Comparison of ENCODE assay signal across 29 mouse cellular contexts in the genomic region with DNA sequence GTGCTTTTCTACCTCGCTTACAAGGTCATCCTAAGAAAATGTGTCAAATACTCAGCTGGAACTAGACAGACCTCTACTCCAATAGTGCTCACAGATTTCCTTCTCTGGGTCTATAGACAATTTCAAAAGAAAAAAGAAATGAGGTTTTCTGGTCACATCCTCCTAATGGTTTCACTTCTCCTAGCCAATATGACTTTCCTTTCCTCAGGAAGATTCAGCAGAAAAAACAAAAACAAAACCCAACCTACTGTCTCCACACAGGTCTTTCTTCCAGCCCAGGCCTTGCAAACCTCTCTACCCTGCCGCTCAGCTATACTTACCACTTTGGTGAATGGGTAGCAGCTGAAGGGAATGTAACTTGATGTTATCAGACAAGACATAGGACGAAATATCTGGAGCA. TPM values are rescaled to one million over a fixed set of nuclear protein-coding genes. Genes with fewer than 3 reads are reported as not detected.
DNase-seq lines count a peak whose midpoint lies in the region; ATAC-seq lines count a peak whose summit lies in the region.
"Had no signal": no experiment of that assay in that cellular context is flagged by ENCODE, and none has a peak within 500 bp of the region (broad histone marks: within the 10 kb centered on the region; RNA-seq: fewer than 3 reads in every experiment).

No protein-coding gene starts in this region.

- ATAC-seq in granulocyte monocyte progenitor cell, adult 5-6 weeks (replicated peaks; ENCODE audit: poor library complexity, severe bottlenecking) = peak; percentile 53
- ATAC-seq: forebrain, embryonic 13.5 days; inflammation-experienced regulatory T-cells, adult 6 months; midbrain, embryonic 15.5 days had no signal

- no peaks in the 10 kb centered on the region for H3K27me3 ChIP-seq in heart, embryonic 10.5 days (ENCODE audit: insufficient read depth, poor library complexity, severe bottlenecking)
- no peaks in the 10 kb centered on the region; the same call in 1 of the 2 replicates for H3K27me3 ChIP-seq in splenic B cell, adult 2 months (ENCODE audit: control insufficient read depth, insufficient read depth, low read length, poor library complexity, severe bottlenecking)
- H3K27me3 ChIP-seq: embryonic facial prominence, embryonic 15.5 days; forebrain, embryonic 13.5 days; hindbrain, embryonic 15.5 days; kidney, embryonic 15.5 days; limb, embryonic 12.5 days; midbrain, embryonic 15.5 days had no signal

- peaks cover 36% of the 10 kb centered on the region for H3K36me3 ChIP-seq in heart, embryonic 10.5 days
- peaks cover 13% of the 10 kb centered on the region for H3K36me3 ChIP-seq in splenic B cell, adult 2 months (ENCODE audit: control insufficient read depth, insufficient read depth, low read length, poor library complexity, severe bottlenecking)

- H3K27ac ChIP-seq in heart, embryonic 10.5 days = no peak overlapping the region
- H3K27ac ChIP-seq: embryonic facial prominence, embryonic 15.5 days; forebrain, embryonic 13.5 days; hindbrain, embryonic 10.5 days; hindbrain, embryonic 15.5 days; kidney, embryonic 15.5 days; left cerebral cortex, adult 2 months; limb, embryonic 12.5 days; midbrain, embryonic 15.5 days; stomach, postnatal 0 days had no signal

- WGBS in heart, embryonic 10.5 days = 90% methylated on average over 3 of the region's 3 CpGs

- peaks cover 2% of the 10 kb centered on the region; the same call in 1 of the 2 replicates for H3K4me1 ChIP-seq in heart, embryonic 10.5 days
- H3K4me1 ChIP-seq: kidney, embryonic 15.5 days had no signal

- H3K9me3 ChIP-seq in heart, embryonic 10.5 days = no peaks in the 10 kb centered on the region
- H3K9me3 ChIP-seq: embryonic facial prominence, embryonic 15.5 days; forebrain, embryonic 13.5 days; hindbrain, embryonic 10.5 days; hindbrain, embryonic 15.5 days; kidney, embryonic 15.5 days; limb, embryonic 12.5 days; midbrain, embryonic 15.5 days had no signal

- DNase-seq in heart, adult 8-10 months (ENCODE audit: low spot score) = peak; percentile 16
- no peak for DNase-seq in heart, embryonic 10.5 days (ENCODE audit: low spot score)
- peak; percentile 16 to 18 for DNase-seq in B cell, adult 2 months
- DNase-seq in splenic B cell, adult 2 months (ENCODE audit: low read depth, low spot score) = peak; percentile 25
- DNase-seq in c-Kit-positive CD71-positive TER-119-positive erythroid progenitor cells, embryonic 14.5 days (ENCODE audit: low spot score) = no peak
- DNase-seq in right cerebral cortex, adult 2 months (ENCODE audit: low spot score in 2 of 2) = no peak
- DNase-seq: adrenal gland, adult 8-10 months; cerebellum, adult 18-20 months; cerebellum, postnatal 10 days; gastrocnemius, postnatal 14 days; heart, postnatal 14 days; kidney, adult 18-20 months; kidney, postnatal 25 days; lung, postnatal 36 days; right cerebral cortex, postnatal 4 days; thymus, adult 18-20 months; thymus, postnatal 25 days had no signal

- no peak overlapping the region for H3K4me3 ChIP-seq in heart, embryonic 10.5 days
- H3K4me3 ChIP-seq: embryonic facial prominence, embryonic 15.5 days; forebrain, embryonic 13.5 days; hindbrain, embryonic 10.5 days; hindbrain, embryonic 15.5 days; kidney, embryonic 15.5 days; layer of hippocampus, adult 2 months; left cerebral cortex, adult 2 months; limb, embryonic 12.5 days; midbrain, embryonic 15.5 days had no signal

RNA-seq across cellular contexts. Expression of a gene that starts 6.5 kb away (rescaled TPM):
- total RNA-seq in heart, adult 8-10 months (2022) = 1 to 10 TPM; 6.3 to 8.4 (median 7.1) TPM
- polyA plus RNA-seq in heart, embryonic 10.5 days (2016; fragmentation: Nextera tagmentation; extraction: Ambion mirVana) = 9.2 and 11.4 TPM in 2 replicates
- total RNA-seq in granulocyte monocyte progenitor cell, adult 5-6 weeks (2014; fragmentation: Nextera tagmentation) = 39.4 and 40.1 TPM in 2 replicates
- 25.1 and 34.2 TPM in 2 replicates for total RNA-seq in granulocyte monocyte progenitor cell, adult 5-6 weeks (2017)

RNA-seq across cellular contexts. Expression of a gene that starts 29.0 kb away (rescaled TPM):
- 10 to 100 TPM in 3 of 4 experiments, 1 to 10 TPM in 1; 8.4 to 16.7 (median 11.6) TPM for total RNA-seq in heart, adult 8-10 months (2022)
- 15.7 and 19.7 TPM in 2 replicates for polyA plus RNA-seq in heart, embryonic 10.5 days (2016; fragmentation: Nextera tagmentation; extraction: Ambion mirVana)
- 32.6 and 46.6 TPM in 2 replicates for total RNA-seq in granulocyte monocyte progenitor cell, adult 5-6 weeks (2014; fragmentation: Nextera tagmentation)
- total RNA-seq in granulocyte monocyte progenitor cell, adult 5-6 weeks (2017) = 44.2 and 49.6 TPM in 2 replicates

Comparison
In these comparisons a context has a peak if more than half of its experiments do, and no peak if none do; other contexts are left out.
1. DNase-seq: peak in heart, adult 8-10 months (single experiment), B cell, adult 2 months (2 of 2) and splenic B cell, adult 2 months (single experiment); none in heart, embryonic 10.5 days (single experiment), c-Kit-positive CD71-positive TER-119-positive erythroid progenitor cells, embryonic 14.5 days (single experiment) and right cerebral cortex, adult 2 months (0 of 2).